Mouse (Mus musculus) intestine, embryonic 16.5 days (tissue): Measurements from ENCODE around the gene Nme6. TPM values are rescaled to one million over a fixed set of nuclear protein-coding genes. Genes with fewer than 3 reads are reported as not detected.
A peak's percentile ranks its signal among the peaks of the same experiment; 100 is the strongest.

Experiments
- ATAC-seq: fragments of 200-750 bp; cut with Nextera tagmentation; 2 replicates; pipeline ENCODE4 v1.8.0; 2017; ENCODE audit warnings: moderate TSS enrichment, moderate library complexity
- H3K27ac ChIP-seq: fragments of 300-500 bp; sonication (generic); 2 replicates; pipeline ENCODE4 v1.5.1; 2014; ENCODE audit warnings: mild to moderate bottlenecking, low read length
- H3K27me3 ChIP-seq: fragments of 300-500 bp; sonication (generic); replicated peaks from 2 replicates; pipeline ENCODE4 v1.6.1; 2014; ENCODE audit warnings: low read length, control low read depth, mixed read lengths; ENCODE audit not compliant: control insufficient read depth, insufficient read depth
- H3K36me3 ChIP-seq: fragments of 300-500 bp; sonication (generic); 2 replicates; pipeline ENCODE4 v1.6.1; 2014; ENCODE audit warnings: low read length, control low read depth; ENCODE audit not compliant: control insufficient read depth, insufficient read depth
- H3K4me1 ChIP-seq: fragments of 300-500 bp; sonication (generic); 2 replicates; pipeline ENCODE4 v1.6.1; 2014; ENCODE audit warnings: low read length, control low read depth, mixed read lengths; ENCODE audit not compliant: control insufficient read depth, insufficient read depth
- H3K4me2 ChIP-seq: fragments of 300-500 bp; sonication (generic); 2 replicates; pipeline ENCODE4 v1.6.1; 2014; ENCODE audit warnings: low read depth, low read length, control low read depth
- H3K4me3 ChIP-seq: fragments of 300-500 bp; sonication (generic); 2 replicates; pipeline ENCODE4 v1.5.1; 2014; ENCODE audit warnings: mild to moderate bottlenecking, low read length
- H3K9ac ChIP-seq: fragments of 300-500 bp; sonication (generic); 2 replicates; pipeline ENCODE4 v1.6.1; 2014; ENCODE audit warnings: low read depth, low read length
- H3K9me3 ChIP-seq: fragments of 300-500 bp; sonication (generic); 2 replicates; pipeline ENCODE4 v1.6.1; 2016; ENCODE audit warnings: low read length, control low read depth; ENCODE audit not compliant: control insufficient read depth
- whole genome bisulfite sequencing: fragments of 180-500 bp; shearing (Covaris S2); extraction: QIAGEN DNeasy Blood & Tissue Kit; methylation state at CpG from one replicate; pipeline ENCODE4 v1.1.7; 2014; 5-methylcytosine and 5-hydroxymethylcytosine counted together
- polyA plus RNA-seq: library from polyadenylated mRNA; unstranded; fragments of >200 nt; fragmentation: Nextera tagmentation; extraction: Ambion mirVana; gene quantifications from 2 replicates; pipeline ENCODE4 v1.2.1, GENCODE M21; 2015

The Nme6 gene
- polyA plus RNA-seq, 1 experiment from 2014 or later = 97.0 TPM

DNA sequence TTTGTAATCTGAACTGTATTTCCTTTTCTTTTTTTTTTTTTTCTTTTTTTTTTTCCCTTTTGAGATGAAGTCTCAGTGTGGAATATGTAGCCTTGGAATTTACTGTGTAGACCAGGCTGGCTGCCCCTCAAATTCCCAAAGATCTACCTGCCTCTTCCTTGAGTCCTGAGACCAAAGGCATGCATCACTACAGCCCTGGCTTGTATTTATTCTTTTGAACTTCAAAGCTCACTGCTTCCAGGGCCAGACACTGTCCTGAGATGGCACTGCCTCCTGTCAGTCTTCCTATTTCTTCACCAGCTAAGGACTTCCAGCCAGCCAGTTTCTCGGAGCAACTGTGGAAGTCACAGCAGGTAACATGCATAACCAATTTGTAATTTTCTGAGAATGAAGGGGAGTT, 20.6 kb upstream of the Nme6 start, which contains the start of gene Spink8:
Gene Spink8 (plus strand): TSS at position 301 of the 400 bp plus-strand sequence.
- no peak for ATAC-seq
- Histone ChIP-seq H3K9ac (no peak within 1 kb of the TSS), H3K9me3 (no peaks in the 10 kb centered on the region), H3K4me2 (no peak within 1 kb of the TSS), H3K36me3 (no peaks in the 10 kb centered on the region), H3K27me3 (no peaks in the 10 kb centered on the region), H3K4me3 (no peak within 1 kb of the TSS), H3K27ac (no peak within 1 kb of the TSS), H3K4me1 (no peaks in the 10 kb centered on the region)
- 60% methylated on average over 1 of the region's 1 CpGs for WGBS

GRCm38 (mm10) chr9:109813424-109813823, 19.1 kb upstream of the Nme6 start:
- no peak for ATAC-seq
- H3K27me3 ChIP-seq = no peaks in the 10 kb centered on the region
- 49% methylated on average over 7 of the region's 7 CpGs for WGBS

GRCm38 (mm10) chr9:109816341-109816740, 16.2 kb upstream of the Nme6 start:
- H3K27ac ChIP-seq = no peak overlapping the region
- no peaks in the 10 kb centered on the region for H3K36me3 ChIP-seq
- H3K4me3 ChIP-seq = no peak overlapping the region
- H3K27me3 ChIP-seq = no peaks in the 10 kb centered on the region
- 37% methylated on average over 6 of the region's 6 CpGs for WGBS
- no peaks in the 10 kb centered on the region for H3K4me1 ChIP-seq
- no peak overlapping the region for H3K4me2 ChIP-seq
- H3K9ac ChIP-seq = no peak overlapping the region
- no peaks in the 10 kb centered on the region for H3K9me3 ChIP-seq
- no peak; the same call in 1 of the 2 replicates for ATAC-seq

More at GRCm38 (mm10) chr9:109813424-109813823, 19.1 kb upstream of the Nme6 start:
- Histone ChIP-seq H3K4me1 (no peaks in the 10 kb centered on the region), H3K4me2 (no peak overlapping the region), H3K36me3 (no peaks in the 10 kb centered on the region), H3K9me3 (no peaks in the 10 kb centered on the region), H3K4me3 (no peak overlapping the region), H3K27ac (no peak overlapping the region), H3K9ac (no peak overlapping the region)

DNA sequence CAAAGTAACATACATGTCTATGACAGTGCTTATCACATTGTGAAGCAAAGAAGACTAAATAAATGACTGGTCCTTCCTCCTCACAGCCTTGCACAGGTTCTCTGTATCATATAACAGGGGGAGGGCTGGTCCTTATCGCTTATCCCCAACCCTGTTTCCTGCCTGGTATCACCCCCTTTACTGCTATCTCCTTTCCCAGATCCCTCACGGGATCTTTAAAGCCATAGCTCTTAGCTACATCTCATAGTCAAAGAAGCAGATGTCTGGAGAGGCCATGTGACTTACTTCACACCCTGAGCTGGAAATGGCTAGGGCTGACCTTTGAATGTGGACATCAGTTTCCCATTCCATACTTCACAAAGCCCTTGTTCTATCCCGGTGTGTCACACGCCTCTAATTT, 6.8 kb upstream of the Nme6 start:
- Histone ChIP-seq H3K36me3 (no peaks in the 10 kb centered on the region), H3K27me3 (no peaks in the 10 kb centered on the region), H3K4me2 (no peak overlapping the region), H3K27ac (no peak overlapping the region), H3K4me1 (no peaks in the 10 kb centered on the region), H3K9ac (no peak overlapping the region), H3K9me3 (no peaks in the 10 kb centered on the region), H3K4me3 (no peak overlapping the region)
- 58% methylated on average over 4 of the region's 4 CpGs for WGBS
- ATAC-seq = no peak

DNA sequence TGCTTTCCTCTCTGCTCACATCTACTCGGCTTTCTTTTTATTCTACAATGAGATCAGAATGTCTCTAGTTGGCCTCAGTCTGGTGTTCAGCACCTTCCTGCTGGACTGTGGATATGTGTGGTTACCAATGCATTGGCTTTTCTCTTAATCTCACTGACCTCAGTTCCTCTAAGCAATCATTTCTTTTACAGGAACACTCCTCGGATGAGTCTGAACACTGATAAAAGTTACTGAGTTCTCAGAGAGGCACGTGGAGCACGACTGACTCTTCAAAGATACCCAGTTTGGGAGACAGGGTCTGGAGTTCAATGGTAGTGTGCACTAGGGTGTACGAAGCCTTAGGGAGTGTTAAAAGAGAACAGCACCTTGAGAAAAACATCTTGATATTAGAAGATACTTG, 6.4 kb upstream of the Nme6 start:
- Histone ChIP-seq H3K4me2 (no peak overlapping the region), H3K9me3 (no peaks in the 10 kb centered on the region), H3K27ac (no peak overlapping the region), H3K27me3 (no peaks in the 10 kb centered on the region), H3K9ac (no peak overlapping the region), H3K4me3 (no peak overlapping the region), H3K36me3 (no peaks in the 10 kb centered on the region), H3K4me1 (no peaks in the 10 kb centered on the region)
- 78% methylated on average over 5 of the region's 5 CpGs for WGBS
- no peak for ATAC-seq

GRCm38 (mm10) chr9:109833088-109833412, 501 bp downstream of the Nme6 start:
- Histone ChIP-seq H3K4me1 (peaks cover 6% of the 10 kb centered on the region; the same call in 1 of the 2 replicates), H3K27ac (peak overlapping the region; percentile 84; the same call in 1 of the 2 replicates), H3K36me3 (no peaks in the 10 kb centered on the region), H3K4me3 (peak overlapping the region; percentile 81), H3K9ac (peak overlapping the region; percentile 82), H3K4me2 (peak overlapping the region; percentile 74), H3K27me3 (no peaks in the 10 kb centered on the region), H3K9me3 (no peaks in the 10 kb centered on the region)
- WGBS = 15% methylated on average over 6 of the region's 6 CpGs
- peak; percentile 58 for ATAC-seq

GRCm38 (mm10) chr9:109849312-109849758, 16.8 kb downstream of the Nme6 start, which contains the start of gene Camp:
Gene Camp, minus strand, starts transcription at chr9:109849617.
- Histone ChIP-seq H3K27ac (no peak within 1 kb of the TSS), H3K9ac (no peak within 1 kb of the TSS), H3K9me3 (no peaks in the 10 kb centered on the region), H3K4me1 (no peaks in the 10 kb centered on the region; the same call in 1 of the 2 replicates), H3K36me3 (no peaks in the 10 kb centered on the region), H3K27me3 (no peaks in the 10 kb centered on the region), H3K4me3 (no peak within 1 kb of the TSS), H3K4me2 (no peak within 1 kb of the TSS)
- WGBS = 47% methylated on average over 6 of the region's 6 CpGs
- peak; percentile 38 for ATAC-seq

DNA sequence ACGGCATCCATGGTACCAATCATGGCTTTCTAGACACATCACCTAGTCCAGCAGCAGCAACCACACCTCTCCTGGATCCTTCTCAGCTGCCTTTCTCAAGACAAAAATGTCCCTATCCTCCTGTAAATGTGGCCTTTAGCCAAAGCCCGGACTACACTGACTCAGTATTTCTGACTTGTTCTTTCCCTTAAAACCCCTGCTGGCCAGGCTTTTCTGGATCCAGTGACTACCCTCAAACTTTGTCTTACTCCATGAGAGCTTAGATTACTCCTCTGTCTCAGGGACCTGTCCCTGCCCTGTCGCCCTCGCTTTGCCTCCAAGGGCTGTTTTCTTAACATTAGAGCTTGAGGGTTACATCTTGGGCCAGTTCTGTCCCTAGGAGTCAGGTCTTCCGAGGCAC, 17.6 kb downstream of the Nme6 start:
- Histone ChIP-seq H3K36me3 (no peaks in the 10 kb centered on the region), H3K4me3 (no peak overlapping the region), H3K9me3 (no peaks in the 10 kb centered on the region), H3K9ac (no peak overlapping the region), H3K4me1 (no peaks in the 10 kb centered on the region; the same call in 1 of the 2 replicates), H3K27me3 (no peaks in the 10 kb centered on the region), H3K4me2 (no peak overlapping the region), H3K27ac (no peak overlapping the region)
- ATAC-seq = 0 out of 2 replicates have a peak, but pooled peaks have one; percentile 4
- WGBS = 85% methylated on average over 5 of the region's 5 CpGs

GRCm38 (mm10) chr9:109854341-109854740, 21.8 kb downstream of the Nme6 start:
- WGBS = 80% methylated on average over 2 of the region's 2 CpGs
- Histone ChIP-seq H3K27ac (no peak overlapping the region), H3K9me3 (no peaks in the 10 kb centered on the region), H3K9ac (no peak overlapping the region), H3K4me3 (no peak overlapping the region), H3K4me1 (no peaks in the 10 kb centered on the region; the same call in 1 of the 2 replicates), H3K27me3 (no peaks in the 10 kb centered on the region), H3K36me3 (no peaks in the 10 kb centered on the region), H3K4me2 (no peak overlapping the region)
- ATAC-seq = no peak

GRCm38 (mm10) chr9:109855947-109856346, 23.4 kb downstream of the Nme6 start:
- Histone ChIP-seq H3K36me3 (no peaks in the 10 kb centered on the region), H3K4me2 (no peak overlapping the region), H3K9ac (no peak overlapping the region), H3K27me3 (no peaks in the 10 kb centered on the region), H3K9me3 (no peaks in the 10 kb centered on the region), H3K4me3 (no peak overlapping the region), H3K27ac (no peak overlapping the region), H3K4me1 (no peaks in the 10 kb centered on the region)
- 70% methylated on average over 6 of the region's 6 CpGs for WGBS
- ATAC-seq = no peak
